Mouse (Mus musculus) thymus, postnatal 25 days (tissue): ENCODE measurements around the gene Prkcd.
A peak's percentile ranks its signal among the peaks of the same experiment; 100 is the strongest.

ENCODE experiments used
- DNase-seq: peaks from one replicate; pipeline ENCODE4 v3.0.0; 2022

The Prkcd gene

DNA sequence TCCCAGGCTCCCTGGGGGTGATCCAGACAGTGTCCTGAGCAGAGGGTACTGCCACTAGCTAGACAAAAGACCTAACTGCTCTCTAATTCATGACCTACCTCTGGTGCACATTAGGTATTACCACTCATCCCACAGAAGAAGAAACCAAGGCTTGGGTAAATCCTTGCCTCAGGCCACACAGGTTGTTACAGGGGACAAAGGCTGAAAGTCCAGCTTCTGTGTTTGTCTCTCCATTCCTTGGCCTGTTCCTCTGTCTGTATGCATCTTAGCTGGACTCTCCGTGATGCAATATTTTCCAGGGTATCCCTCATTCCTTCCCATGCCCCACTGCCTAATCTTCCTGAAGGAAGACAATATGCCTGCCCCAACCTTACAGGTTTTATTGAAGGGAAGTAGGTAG lies 8.4 kb upstream of the Prkcd start:
- no peak for DNase-seq

DNA sequence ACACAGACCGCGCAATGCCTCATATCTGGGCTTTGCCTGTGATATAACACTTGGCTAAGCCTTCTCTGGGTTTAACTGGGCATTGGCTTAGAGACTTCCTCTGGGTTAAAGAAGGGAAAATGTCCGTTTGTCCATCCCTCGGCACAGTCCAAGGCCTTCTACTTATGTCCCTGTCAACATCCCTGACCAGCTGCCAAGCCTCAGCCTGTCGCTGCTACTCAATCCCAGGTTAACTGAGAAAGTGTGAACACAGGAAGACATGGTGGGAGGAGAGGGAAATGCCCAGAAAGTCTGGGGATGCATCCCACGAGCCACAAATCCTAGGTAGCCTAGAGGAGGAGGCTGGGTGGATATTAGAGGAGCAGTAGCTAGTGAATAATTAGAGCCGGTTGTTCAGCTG lies 7.7 kb upstream of the Prkcd start:
- DNase-seq: no peak

DNA sequence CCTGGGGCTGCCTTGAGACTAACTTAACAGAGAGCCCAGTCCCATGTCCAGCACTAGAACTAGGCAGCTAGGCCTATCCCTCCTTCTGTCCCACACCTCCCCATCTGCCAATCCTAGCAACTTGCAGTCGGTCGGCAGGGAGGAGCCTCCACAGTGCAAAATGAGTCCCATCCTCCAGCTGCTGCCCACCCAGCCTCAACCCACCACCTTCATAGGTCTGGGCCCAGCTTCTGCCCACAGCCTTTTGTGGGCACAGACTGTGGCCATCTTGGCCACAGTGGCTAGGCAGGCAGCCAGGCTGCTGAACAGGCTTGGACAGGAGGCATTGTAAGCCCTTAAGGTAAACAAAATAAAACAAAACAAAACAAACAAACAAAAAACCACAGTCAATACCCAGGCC lies 5.8 kb upstream of the Prkcd start:
- DNase-seq: no peak

DNA sequence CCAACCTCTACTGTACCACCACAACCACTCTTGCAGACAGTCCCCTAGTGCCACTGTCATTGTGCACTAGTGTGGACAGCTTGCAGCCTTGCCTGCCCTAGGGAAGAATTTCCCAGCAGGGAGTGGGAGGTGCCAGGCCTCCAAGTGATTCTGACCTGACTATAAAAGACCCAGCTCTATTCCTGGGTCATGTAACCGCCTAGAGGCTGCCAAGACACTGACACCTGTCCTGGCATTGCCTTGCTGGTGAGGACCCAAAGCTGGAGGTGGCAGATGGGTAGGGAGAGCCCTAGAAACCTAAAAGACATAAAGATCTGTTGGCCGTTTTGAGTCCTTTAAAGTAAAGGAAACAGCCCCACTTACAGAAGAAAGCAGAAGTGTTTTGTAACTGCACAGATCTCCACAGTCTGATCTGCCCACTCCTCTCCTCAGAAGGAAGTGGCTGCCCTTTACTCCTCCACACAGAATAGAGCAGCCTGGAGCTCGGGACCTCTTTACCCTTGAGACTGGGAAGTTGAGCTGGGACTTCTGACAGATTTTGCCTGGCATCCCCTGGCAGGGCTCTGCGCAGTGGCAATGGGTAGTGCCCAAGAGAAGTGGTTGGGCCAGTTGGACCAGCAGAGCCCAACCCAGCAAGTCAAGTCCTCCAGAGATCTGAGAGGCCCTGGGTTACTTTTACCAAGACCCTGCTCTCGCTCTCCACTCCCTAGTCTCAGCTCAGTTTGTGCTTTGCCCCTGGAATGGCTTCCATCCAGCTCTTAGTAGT lies 5.0 kb upstream of the Prkcd start:
- no peak for DNase-seq

DNA sequence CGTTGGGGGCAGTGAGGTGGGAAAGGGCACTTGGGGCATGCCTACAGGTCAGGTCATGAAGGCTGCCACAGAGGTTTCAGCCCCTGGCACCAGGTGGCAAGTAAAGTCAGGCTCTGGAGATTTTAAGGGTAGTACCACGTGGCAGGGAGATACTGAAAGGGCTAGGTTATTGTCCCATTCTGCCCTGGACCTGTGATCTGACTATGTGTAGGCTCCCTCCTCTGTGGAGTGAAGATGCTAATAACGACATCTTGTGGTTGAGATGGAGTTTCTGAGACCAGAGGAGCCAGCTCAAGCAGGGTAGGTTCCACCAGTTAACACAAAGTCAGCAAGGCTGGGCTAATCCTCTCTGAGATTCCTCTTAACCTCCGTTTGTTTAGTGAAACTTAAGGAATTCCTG lies 3.8 kb upstream of the Prkcd start:
- no peak for DNase-seq

DNA sequence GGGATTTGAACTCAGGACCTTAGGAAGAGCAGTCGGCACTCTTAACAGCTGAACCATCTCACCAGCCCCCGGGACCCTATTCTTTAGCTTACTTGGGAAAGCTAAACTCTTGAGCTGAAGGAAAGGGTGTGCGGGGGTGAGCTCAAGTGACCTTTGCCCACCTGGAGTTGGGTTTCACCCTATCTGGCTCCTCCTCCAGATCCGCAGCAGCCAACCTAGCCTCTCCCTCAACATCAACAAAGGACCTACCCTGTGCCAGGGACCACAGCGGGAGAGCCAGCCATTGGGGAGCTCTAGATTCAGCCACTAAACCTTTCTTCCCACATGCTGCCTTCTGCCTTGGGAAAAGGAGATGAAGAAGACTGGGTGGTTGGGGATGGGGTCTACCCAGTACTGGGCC lies 2.2 kb upstream of the Prkcd start:
- DNase-seq: no peak

DNA sequence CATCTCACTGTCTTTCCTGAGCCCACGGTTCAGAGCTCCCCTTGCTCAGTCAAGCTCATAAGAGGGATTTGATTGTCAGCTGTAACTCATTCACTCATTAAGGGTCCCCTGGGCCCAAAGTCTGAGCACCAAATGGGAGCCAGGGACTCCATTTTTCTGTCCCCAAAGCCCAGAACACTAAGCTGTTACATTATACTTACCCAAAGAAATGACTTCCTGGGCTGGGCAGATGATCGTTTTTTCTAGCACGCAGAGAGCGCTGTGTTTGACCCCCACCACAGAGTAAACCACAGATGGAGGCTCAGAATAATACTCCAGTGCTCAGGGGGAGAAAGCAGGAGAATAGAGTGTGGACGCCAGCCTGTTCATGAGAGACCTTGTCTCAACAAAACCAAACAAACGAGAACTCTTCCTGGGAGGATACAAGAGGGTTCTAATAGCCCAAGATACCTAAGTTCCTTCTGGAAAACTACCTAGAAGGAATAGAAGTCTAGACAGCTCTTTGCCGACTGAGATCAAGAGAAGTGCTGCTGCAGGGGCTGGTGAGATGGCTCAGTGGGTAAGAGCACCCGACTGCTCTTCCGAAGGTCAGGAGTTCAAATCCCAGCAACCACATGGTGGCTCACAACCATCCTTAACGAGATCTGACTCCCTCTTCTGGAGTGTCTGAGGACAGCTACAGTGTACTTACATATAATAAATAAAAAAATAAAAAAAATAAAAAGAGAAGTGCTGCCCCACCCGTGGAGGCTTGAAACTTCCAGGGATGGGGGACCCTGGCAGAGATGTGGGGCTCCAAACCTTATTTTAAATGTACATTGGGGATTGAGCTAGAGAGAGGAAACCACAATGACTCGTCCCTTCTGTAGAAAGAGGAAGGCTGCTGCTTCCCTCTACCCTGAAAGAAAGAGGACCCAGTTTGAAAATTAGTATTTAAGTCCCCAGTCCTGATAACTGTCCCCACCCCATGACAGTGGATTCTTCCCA lies 1.0 kb upstream of the Prkcd start:
- DNase-seq: peak; percentile 22

DNA sequence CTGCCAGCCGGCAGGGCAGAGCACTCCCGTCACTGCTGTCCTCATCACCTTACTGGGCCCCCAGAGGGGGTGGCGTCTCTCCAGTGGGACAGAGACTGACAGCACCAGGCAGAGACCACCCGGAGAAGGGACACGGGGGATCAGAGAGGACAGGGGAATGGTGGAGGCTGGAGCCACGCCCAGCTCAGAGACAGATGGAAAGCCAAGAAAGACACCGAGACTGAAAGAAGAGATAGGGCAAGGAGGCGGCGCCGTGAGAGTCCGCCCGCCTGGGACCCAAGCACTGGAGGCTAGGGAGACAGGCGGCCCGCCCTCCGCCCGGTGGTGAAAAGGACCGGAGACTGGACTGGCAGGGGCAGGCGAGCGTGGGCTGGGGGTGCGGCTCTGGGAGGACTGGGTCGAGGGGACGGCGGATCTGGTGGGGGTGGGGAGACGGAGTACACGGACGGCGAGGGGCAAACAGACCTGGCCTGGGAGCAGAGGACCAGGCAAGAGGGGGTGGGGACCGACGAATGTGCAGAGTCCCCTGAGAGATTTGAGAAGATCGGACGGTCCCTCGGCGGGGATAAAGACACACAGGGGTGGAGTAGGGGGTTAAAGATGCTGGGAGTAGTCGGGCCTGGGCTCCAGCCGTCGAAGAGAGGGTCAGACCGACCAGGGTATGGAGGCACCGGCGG lies 741 bp downstream of the Prkcd start:
- peak; percentile 44 for DNase-seq

DNA sequence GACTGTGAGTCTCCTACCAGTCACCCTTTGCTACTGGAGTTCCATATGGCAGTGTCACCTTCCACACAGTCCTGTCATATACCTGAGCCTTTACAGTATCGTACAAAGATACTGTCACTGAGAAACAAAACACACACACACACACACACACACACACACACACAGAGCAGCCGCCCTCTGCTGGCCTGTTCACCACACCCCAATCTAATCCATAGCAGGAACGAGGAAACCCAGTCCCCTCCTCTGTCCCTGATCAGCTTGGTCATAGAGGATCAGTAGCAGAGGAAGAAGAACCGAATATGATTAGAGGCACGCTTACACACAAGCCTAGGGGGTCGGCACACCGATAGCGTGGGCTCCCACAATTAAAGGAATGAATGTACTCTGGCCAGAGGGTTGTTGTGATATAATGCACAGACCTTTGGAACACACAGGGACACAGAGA lies 1.7 kb downstream of the Prkcd start:
- DNase-seq: no peak

DNA sequence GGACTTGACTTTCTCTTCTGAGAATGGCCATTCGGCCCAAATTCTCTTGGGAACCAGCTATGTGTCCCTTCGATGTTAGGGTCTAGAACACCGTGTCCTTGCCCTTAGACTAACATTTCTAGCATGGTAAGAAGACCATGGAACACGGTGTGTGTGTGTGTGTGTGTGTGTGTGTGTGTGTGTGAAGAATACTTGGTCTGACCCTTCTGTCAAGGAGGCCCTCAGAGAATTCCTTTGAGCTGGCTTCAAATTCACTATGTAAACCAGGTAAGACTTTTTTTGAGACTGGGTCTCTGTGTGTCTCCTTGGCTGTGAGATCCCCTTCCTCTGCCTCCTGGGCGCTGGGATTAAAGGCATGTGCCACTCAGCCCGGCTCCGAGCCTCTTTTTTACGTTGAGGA lies 3.5 kb downstream of the Prkcd start:
- no peak for DNase-seq

DNA sequence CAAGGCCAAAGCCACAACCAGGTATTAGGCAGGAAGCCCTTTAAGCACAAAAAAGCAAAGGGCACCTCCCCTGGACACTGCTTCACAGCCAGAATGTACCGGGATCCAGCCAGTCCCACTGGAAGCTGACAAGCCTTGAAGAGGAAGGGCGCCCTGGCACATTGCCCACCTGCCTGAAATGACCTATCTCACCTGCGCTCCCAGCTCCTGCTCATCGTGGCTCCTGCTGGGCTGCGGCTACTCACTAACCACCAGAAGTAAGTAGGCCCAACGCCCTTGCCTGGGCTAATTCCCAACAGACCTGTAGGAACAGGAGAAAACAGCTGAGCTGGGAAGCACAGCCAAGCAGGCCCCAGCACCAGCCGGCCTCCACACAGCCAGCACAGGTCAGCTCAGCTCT lies 3.9 kb downstream of the Prkcd start:
- DNase-seq: no peak

DNA sequence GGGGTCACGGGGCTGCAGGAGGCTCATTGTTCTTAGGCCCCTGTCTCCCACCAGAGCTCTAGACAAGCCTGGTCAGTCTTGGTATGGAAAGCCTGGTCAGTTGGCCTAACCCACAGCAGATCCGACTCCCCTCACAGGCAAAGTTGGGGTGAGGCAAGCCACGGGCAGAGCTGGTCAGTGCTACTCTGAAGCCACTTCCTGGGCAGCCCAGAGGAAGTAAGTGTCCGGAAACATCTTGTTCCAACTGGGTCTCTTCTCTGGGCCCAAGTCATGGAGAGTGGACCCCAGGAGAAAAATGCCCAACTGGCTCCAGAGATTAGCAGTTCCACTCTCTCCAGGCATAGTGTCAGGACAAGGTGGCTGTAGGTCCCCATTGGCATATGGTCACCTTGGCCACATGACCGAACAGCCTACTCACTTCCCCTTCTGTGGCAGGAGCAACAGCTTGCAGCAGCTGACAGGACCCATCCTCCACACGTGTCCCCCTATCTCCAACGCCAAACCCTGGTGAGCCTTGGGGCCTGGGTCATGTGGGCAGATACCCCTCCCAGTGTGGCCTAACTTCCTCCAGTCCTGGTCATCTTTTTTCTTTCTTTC lies 5.9 kb downstream of the Prkcd start:
- DNase-seq: no peak

DNA sequence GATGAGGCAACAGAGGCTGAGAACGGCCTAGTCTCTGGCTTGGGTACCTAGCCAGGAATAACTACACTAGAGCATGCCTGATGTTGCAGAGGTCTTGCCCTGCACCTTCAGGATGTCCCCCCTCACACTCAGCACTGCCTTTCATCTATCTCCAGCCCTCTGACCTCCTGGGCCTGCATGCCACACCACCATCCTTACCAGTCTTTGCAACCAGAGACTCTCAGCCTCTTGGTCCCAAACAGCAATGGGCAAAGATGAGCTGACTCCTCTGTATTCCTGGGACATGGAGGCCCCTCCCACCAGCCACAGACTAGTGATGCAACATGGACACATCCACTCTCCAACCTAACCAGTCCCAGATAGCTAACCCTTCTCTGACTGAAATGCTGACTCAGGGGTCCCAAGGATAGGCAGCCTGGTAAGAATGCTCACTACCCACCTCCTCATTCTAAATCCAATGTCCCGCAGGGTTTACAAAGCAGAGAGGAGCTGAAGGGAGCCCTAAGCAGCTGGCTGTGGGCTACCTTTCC lies 7.2 kb downstream of the Prkcd start:
- DNase-seq: no peak

DNA sequence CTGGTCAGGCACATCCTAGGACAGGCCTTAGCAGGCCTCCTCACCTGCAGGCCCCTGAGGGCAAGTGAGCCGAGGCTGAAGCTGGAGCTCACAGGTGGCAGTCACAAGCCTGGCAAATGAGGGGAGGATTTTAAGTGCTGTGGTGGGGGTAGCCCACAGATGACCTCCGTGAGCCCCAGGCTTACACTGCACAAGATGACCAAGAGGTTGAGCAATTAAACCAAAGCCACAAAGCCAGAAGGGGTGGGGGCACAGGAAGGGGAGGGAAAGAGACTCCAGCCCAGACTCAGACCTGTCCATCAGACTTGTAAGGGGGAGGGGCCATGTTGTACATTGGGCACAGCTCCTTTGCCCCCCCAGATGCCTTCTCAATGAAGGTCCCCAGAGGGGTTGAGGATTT lies 9.3 kb downstream of the Prkcd start:
- no peak for DNase-seq

DNA sequence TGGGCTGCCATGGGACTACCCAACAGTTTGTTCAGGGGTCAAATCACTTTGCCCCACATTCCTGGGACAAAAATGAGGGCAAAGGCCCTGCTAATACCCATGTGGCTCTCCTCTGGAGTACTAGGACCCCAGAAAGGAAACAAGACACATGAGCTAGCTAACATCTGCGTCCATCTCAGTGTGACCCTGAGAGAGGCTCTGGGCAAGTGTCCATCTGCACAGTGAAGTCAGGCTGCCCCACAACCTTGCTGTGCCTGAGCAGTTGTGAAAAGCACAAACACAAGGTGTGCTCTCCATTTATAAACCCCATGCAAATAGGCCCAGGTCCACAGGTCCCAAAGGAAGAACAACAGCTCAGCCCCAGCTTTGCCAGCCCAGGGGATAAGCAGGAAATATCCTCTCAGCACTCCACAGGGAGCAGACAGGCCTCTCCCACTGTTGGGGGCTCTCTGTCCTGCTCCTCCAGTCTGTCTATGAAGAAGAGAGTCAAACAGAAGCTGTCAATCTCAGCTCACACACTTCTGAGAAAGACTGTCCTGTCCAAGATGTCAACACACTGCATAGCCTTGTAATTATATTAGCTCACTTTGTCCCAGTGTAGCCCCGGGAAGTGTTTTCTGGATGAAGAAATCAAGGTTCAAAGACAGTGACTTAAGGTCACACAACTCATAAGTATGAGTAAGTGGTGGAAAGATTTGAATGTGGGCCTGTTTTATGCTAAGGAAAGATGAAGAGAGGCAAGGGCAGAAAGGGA lies 12.9 kb downstream of the Prkcd start:
- no peak for DNase-seq

DNA sequence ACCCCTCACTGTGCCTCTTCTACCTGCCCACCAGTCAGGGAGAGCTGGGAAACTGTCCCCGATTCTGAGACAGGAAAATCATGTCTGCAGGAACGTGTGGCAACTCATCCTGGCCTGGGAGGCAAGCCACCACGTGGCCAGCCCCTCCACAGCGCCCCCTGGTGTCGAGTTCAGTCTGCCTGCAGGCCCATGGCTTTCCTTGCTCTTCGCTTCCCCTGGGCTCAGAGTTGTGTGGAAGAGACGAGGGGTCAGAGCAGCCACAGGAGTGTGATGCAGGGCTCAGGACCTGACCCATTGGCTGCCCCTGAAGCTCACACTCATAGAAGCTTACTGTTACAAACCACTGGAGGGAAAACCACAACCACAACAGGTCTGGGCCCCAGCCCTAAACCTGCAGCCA lies 13.5 kb downstream of the Prkcd start:
- peak; percentile 78 for DNase-seq

DNA sequence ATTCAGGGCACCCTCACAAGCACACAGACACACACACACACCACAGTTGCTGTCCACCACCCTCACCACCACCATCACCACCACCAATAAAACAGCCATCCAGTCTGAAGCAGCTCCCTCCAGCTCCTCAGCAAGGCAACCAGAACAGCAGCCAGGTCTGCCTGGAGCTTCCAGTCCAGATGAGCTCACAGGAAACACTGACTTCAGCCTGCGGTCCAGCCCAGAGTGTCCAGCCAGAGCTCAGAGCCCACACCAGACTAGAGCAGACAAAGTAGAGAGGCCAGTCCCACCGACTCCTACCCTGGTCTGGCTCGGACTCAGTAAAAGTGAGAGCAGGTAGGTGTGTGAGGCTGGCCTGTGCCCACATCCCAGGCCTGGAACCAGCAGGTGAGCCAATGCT lies 15.1 kb downstream of the Prkcd start:
- DNase-seq: no peak

DNA sequence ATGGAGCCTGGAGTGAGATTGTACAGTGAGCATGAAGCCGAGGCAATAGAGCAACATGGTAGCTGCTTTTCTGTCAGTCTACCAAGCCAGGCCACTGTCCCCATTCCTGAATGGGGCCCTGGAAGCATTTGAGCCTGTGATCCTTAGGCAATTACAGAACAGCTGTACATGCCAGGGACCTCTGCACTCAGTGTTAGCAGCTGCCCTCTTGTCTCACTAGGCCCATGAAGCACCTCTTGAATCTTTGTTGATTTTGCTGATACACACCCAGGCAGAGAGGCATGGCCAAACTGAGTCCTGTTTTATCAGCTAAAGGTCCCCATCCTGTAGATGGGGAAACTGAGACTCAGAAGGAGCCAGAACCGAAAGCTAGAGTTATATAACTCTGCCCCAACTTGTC lies 15.7 kb downstream of the Prkcd start:
- DNase-seq: no peak

DNA sequence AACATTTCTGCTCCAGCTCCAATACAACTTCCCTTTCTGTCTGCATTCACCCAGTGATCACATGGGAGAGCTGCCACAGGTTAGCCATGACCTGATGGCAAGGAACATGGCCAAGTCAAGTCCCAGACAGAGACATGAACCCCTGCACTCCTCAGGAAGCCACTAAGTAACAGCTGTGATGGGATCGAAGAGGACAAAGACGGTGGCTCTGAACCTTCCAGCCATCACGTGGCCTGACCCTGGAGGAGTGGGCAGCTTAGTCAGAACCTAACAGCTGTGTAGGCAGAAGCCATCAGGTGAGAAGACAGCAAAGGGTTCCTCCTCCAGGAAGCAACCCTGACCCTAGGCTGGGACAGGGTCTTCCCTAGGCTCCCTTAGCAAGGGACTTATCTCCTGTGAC lies 16.5 kb downstream of the Prkcd start:
- no peak for DNase-seq

DNA sequence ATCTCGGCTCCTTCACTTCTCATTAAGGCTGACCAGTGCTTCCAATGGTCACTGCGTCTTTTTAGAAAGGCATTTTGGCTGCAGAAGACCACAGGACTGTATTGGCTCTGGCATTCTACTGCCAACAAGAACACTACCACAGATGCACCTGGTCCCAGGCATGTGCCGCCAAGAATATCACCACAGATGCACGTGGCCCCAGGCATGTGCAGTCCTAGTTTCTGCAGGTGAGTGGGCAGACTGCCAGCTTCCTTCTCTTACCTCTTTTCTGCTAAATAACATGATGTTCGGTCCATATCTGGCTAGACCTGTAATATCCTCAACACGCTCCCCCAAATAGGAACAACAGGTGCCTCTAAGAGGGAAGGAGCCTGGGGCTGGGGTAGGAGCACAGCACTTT lies 17.8 kb downstream of the Prkcd start:
- DNase-seq: no peak

DNA sequence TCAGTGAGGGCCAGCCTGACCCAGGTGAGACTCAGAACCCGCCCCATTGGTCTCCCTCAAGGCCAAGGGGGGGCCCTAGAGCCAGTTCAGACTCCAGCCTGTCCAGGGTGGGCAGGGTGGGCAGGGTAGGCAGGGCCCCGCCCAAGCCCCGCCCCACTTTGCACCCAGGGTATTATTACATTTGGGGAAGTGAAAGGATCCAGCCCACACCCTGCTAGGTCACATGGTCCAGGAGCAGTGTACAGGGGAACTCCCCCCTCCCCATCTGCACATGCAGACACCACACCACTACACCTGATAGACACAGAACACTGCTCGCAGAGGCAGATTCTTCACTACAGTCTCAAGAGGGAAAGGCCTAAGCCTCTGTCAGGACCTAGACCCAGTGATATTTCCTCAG lies 18.3 kb downstream of the Prkcd start:
- no peak for DNase-seq

DNA sequence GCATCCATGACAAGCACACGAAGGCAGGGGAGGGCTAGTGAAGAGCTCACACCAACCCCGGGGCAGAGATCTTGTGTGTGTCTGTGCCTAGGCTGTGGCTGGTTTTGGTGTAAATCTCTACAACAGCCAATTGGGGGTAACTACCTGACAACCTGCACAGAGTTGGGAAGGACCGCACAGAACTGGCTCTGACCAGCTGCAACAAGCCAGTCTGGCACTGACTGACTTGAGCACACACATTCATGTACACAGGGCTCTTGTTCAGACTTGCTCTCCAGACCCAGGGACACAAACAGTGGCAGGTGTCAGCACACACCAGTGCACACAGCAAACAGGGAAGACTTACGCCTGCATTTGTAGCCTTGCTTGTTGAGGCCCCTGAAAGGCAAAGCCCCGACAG lies 19.2 kb downstream of the Prkcd start:
- DNase-seq: no peak
